Mouse (Mus musculus): ENCODE results near the gene Popdc2. TPM values are rescaled to one million over a fixed set of nuclear protein-coding genes. Genes with fewer than 3 reads are reported as not detected.

Popdc2 gene
- polyA plus RNA-seq, 1 experiment from 2014 or later, result 0.17 TPM

GRCm38 (mm10) chr16:38341396-38342324 is 20.3 kb upstream of the Popdc2 start, which contains the start of gene Maats1:
Gene Maats1 (minus strand): TSS chr16:38342143.
- Histone ChIP-seq H3K27me3 (replicated peaks; ENCODE audit: control insufficient read depth, insufficient read depth, low read length) (no peaks in the 10 kb centered on the region), H3K9me3 (replicated peaks; ENCODE audit: control insufficient read depth, low read length) (no peaks in the 10 kb centered on the region), H3K4me3 (ENCODE audit: low read depth, low read length) (peak within 1 kb of the TSS; percentile 34), H3K27ac (ENCODE audit: low read depth, low read length) (no peak within 1 kb of the TSS), H3K36me3 (ENCODE audit: control insufficient read depth, insufficient read depth, low read length) (no peaks in the 10 kb centered on the region), H3K4me2 (ENCODE audit: low read length) (peak within 1 kb of the TSS; percentile 65), H3K9ac (ENCODE audit: low read length) (peak within 1 kb of the TSS; percentile 62), H3K4me1 (ENCODE audit: control insufficient read depth, insufficient read depth, low read length) (peaks cover 3% of the 10 kb centered on the region; the same call in 1 of the 2 replicates)
- DNase-seq (ENCODE audit: low spot score), result peak; percentile 90
- 7% methylated on average over 30 of the region's 30 CpGs for whole genome bisulfite sequencing
- ATAC-seq, result peak; percentile 89

- no peak for ATAC-seq
- Histone ChIP-seq H3K4me3 (ENCODE audit: low read depth, low read length) (no peak overlapping the region), H3K9ac (ENCODE audit: low read length) (no peak overlapping the region), H3K36me3 (ENCODE audit: control insufficient read depth, insufficient read depth, low read length) (peaks cover 11% of the 10 kb centered on the region), H3K27ac (ENCODE audit: low read depth, low read length) (no peak overlapping the region), H3K9me3 (replicated peaks; ENCODE audit: control insufficient read depth, low read length) (no peaks in the 10 kb centered on the region), H3K4me2 (ENCODE audit: low read length) (no peak overlapping the region), H3K4me1 (ENCODE audit: control insufficient read depth, insufficient read depth, low read length) (peaks cover 9% of the 10 kb centered on the region), H3K27me3 (replicated peaks; ENCODE audit: control insufficient read depth, insufficient read depth, low read length) (no peaks in the 10 kb centered on the region)
- WGBS, result 89% methylated on average over 3 of the region's 3 CpGs
- DNase-seq (ENCODE audit: low spot score), result peak; percentile 88
Observed at GRCm38 (mm10) chr16:38344941-38345725, 16.9 kb upstream of the Popdc2 start.

- Histone ChIP-seq H3K27me3 (replicated peaks; ENCODE audit: control insufficient read depth, insufficient read depth, low read length) (no peaks in the 10 kb centered on the region), H3K4me2 (ENCODE audit: low read length) (peak within 1 kb of the TSS; percentile 76), H3K9me3 (replicated peaks; ENCODE audit: control insufficient read depth, low read length) (no peaks in the 10 kb centered on the region), H3K4me3 (ENCODE audit: low read depth, low read length) (peak within 1 kb of the TSS; percentile 88), H3K27ac (ENCODE audit: low read depth, low read length) (peak within 1 kb of the TSS; percentile 74; the same call in 1 of the 2 replicates), H3K4me1 (ENCODE audit: control insufficient read depth, insufficient read depth, low read length) (peaks cover 6% of the 10 kb centered on the region; the same call in 1 of the 2 replicates), H3K9ac (ENCODE audit: low read length) (peak within 1 kb of the TSS; percentile 87), H3K36me3 (ENCODE audit: control insufficient read depth, insufficient read depth, low read length) (peaks cover 27% of the 10 kb centered on the region)
- 3% methylated on average over 35 of the region's 35 CpGs for WGBS
- ATAC-seq, result peak; percentile 98
- peak; percentile 98 for DNase-seq (ENCODE audit: low spot score)
Observed at GRCm38 (mm10) chr16:38346529-38347325, 15.3 kb upstream of the Popdc2 start, which contains the start of the genes Cox17 and Gm21987. Gene Cox17 (plus strand): TSS chr16:38346991. Gene Gm21987 (plus strand): TSS chr16:38347040.

GRCm38 (mm10) chr16:38347588-38347987 is 14.4 kb upstream of the Popdc2 start:
- Histone ChIP-seq H3K9ac (ENCODE audit: low read length) (peak overlapping the region; percentile 87; the same call in 1 of the 2 replicates), H3K4me2 (ENCODE audit: low read length) (peak overlapping the region; percentile 76), H3K4me1 (ENCODE audit: control insufficient read depth, insufficient read depth, low read length) (peaks cover 6% of the 10 kb centered on the region; the same call in 1 of the 2 replicates), H3K4me3 (ENCODE audit: low read depth, low read length) (peak overlapping the region; percentile 88), H3K27ac (ENCODE audit: low read depth, low read length) (no peak overlapping the region), H3K36me3 (ENCODE audit: control insufficient read depth, insufficient read depth, low read length) (peaks cover 33% of the 10 kb centered on the region), H3K9me3 (replicated peaks; ENCODE audit: control insufficient read depth, low read length) (no peaks in the 10 kb centered on the region), H3K27me3 (replicated peaks; ENCODE audit: control insufficient read depth, insufficient read depth, low read length) (no peaks in the 10 kb centered on the region)
- DNase-seq (ENCODE audit: low spot score) (no peak), ATAC-seq (no peak)
- WGBS, result 64% methylated on average over 6 of the region's 6 CpGs

GRCm38 (mm10) chr16:38348217-38348761 is 13.7 kb upstream of the Popdc2 start:
- DNase-seq (ENCODE audit: low spot score) (no peak), ATAC-seq (no peak)
- no peak overlapping the region for H3K9ac ChIP-seq (ENCODE audit: low read length)
- no peaks in the 10 kb centered on the region for H3K9me3 ChIP-seq (replicated peaks; ENCODE audit: control insufficient read depth, low read length)
- H3K4me2 ChIP-seq (ENCODE audit: low read length), result no peak overlapping the region
- H3K4me1 ChIP-seq (ENCODE audit: control insufficient read depth, insufficient read depth, low read length), result peaks cover 6% of the 10 kb centered on the region; the same call in 1 of the 2 replicates
- no peak overlapping the region for H3K27ac ChIP-seq (ENCODE audit: low read depth, low read length)
- H3K27me3 ChIP-seq (replicated peaks; ENCODE audit: control insufficient read depth, insufficient read depth, low read length), result no peaks in the 10 kb centered on the region
- WGBS, result 95% methylated on average over 9 of the region's 9 CpGs
- no peak overlapping the region for H3K4me3 ChIP-seq (ENCODE audit: low read depth, low read length)
- H3K36me3 ChIP-seq (ENCODE audit: control insufficient read depth, insufficient read depth, low read length), result peaks cover 33% of the 10 kb centered on the region

GRCm38 (mm10) chr16:38349881-38350280 is 12.1 kb upstream of the Popdc2 start:
- H3K27me3 ChIP-seq (replicated peaks; ENCODE audit: control insufficient read depth, insufficient read depth, low read length), result no peaks in the 10 kb centered on the region
- peaks cover 6% of the 10 kb centered on the region; the same call in 1 of the 2 replicates for H3K4me1 ChIP-seq (ENCODE audit: control insufficient read depth, insufficient read depth, low read length)
- ATAC-seq (no peak), DNase-seq (ENCODE audit: low spot score) (no peak)
- no peaks in the 10 kb centered on the region for H3K9me3 ChIP-seq (replicated peaks; ENCODE audit: control insufficient read depth, low read length)
- no peak overlapping the region for H3K9ac ChIP-seq (ENCODE audit: low read length)
- H3K4me3 ChIP-seq (ENCODE audit: low read depth, low read length), result no peak overlapping the region
- 94% methylated on average over 2 of the region's 2 CpGs for WGBS
- H3K4me2 ChIP-seq (ENCODE audit: low read length), result no peak overlapping the region
- peaks cover 37% of the 10 kb centered on the region for H3K36me3 ChIP-seq (ENCODE audit: control insufficient read depth, insufficient read depth, low read length)
- H3K27ac ChIP-seq (ENCODE audit: low read depth, low read length), result no peak overlapping the region

GRCm38 (mm10) chr16:38350361-38350855 is 11.6 kb upstream of the Popdc2 start:
- Histone ChIP-seq H3K9me3 (replicated peaks; ENCODE audit: control insufficient read depth, low read length) (no peaks in the 10 kb centered on the region), H3K27me3 (replicated peaks; ENCODE audit: control insufficient read depth, insufficient read depth, low read length) (no peaks in the 10 kb centered on the region), H3K36me3 (ENCODE audit: control insufficient read depth, insufficient read depth, low read length) (peaks cover 37% of the 10 kb centered on the region), H3K4me1 (ENCODE audit: control insufficient read depth, insufficient read depth, low read length) (peaks cover 6% of the 10 kb centered on the region; the same call in 1 of the 2 replicates), H3K27ac (ENCODE audit: low read depth, low read length) (no peak overlapping the region), H3K9ac (ENCODE audit: low read length) (no peak overlapping the region), H3K4me3 (ENCODE audit: low read depth, low read length) (no peak overlapping the region), H3K4me2 (ENCODE audit: low read length) (no peak overlapping the region)
- DNase-seq (ENCODE audit: low spot score), result no peak
- 95% methylated on average over 7 of the region's 7 CpGs for WGBS
- no peak for ATAC-seq

GRCm38 (mm10) chr16:38350939-38351338 is 11.1 kb upstream of the Popdc2 start:
- H3K4me2 ChIP-seq (ENCODE audit: low read length), result no peak overlapping the region

More at GRCm38 (mm10) chr16:38350939-38351338, 11.1 kb upstream of the Popdc2 start:
- ATAC-seq (no peak), DNase-seq (ENCODE audit: low spot score) (no peak)
- Histone ChIP-seq H3K27me3 (replicated peaks; ENCODE audit: control insufficient read depth, insufficient read depth, low read length) (no peaks in the 10 kb centered on the region), H3K4me3 (ENCODE audit: low read depth, low read length) (no peak overlapping the region), H3K36me3 (ENCODE audit: control insufficient read depth, insufficient read depth, low read length) (peaks cover 37% of the 10 kb centered on the region), H3K27ac (ENCODE audit: low read depth, low read length) (no peak overlapping the region), H3K4me1 (ENCODE audit: control insufficient read depth, insufficient read depth, low read length) (peaks cover 6% of the 10 kb centered on the region; the same call in 1 of the 2 replicates), H3K9me3 (replicated peaks; ENCODE audit: control insufficient read depth, low read length) (no peaks in the 10 kb centered on the region), H3K9ac (ENCODE audit: low read length) (no peak overlapping the region)
- WGBS, result 85% methylated on average over 6 of the region's 6 CpGs

All from forebrain, embryonic 14.5 days (tissue).